Mouse (Mus musculus): ENCODE results near the gene Hoxc9. TPM values are rescaled to one million over a fixed set of nuclear protein-coding genes. Genes with fewer than 3 reads are reported as not detected.

The Hoxc9 gene
- polyA plus RNA-seq, 1 experiment from 2014 or later, result 0.49 TPM

DNA sequence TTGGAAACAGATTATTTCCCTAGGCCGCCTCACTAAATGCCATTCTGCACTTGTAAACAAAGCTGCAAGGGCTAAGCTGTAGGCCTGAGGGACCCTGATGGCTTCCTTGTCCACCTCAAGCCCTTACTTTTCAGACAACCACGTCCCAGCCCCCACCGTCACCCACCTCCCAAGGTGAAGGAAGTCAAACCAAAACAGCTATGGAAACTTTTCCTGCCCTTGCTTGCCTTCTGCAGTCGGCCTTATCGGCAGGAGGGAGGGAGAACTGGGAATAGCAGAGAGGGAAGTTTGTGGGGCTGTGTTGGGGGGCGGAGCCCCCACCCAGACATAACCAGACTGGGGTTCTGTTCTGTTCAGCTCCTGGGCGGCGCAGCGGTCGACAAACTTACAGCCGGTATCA, 16.0 kb downstream of the Hoxc9 start:
- H3K4me1 ChIP-seq (ENCODE audit: control insufficient read depth, insufficient read depth, low read length), result no peaks in the 10 kb centered on the region; the same call in 1 of the 2 replicates
- H3K27me3 ChIP-seq (replicated peaks; ENCODE audit: control insufficient read depth, insufficient read depth, low read length), result peaks cover 78% of the 10 kb centered on the region
- no peak overlapping the region for H3K27ac ChIP-seq (ENCODE audit: low read length)
- WGBS, result 7% methylated on average over 11 of the region's 11 CpGs
- no peaks in the 10 kb centered on the region for H3K9me3 ChIP-seq (ENCODE audit: control insufficient read depth, low read length)
- H3K36me3 ChIP-seq (ENCODE audit: control insufficient read depth, insufficient read depth, low read length), result no peaks in the 10 kb centered on the region
- no peak for ATAC-seq
- peak overlapping the region; percentile 12 for H3K9ac ChIP-seq (ENCODE audit: low read depth, low read length)
- H3K4me3 ChIP-seq (ENCODE audit: low read length), result peak overlapping the region; percentile 48
- peak overlapping the region; percentile 39 for H3K4me2 ChIP-seq (ENCODE audit: low read depth, low read length)

DNA sequence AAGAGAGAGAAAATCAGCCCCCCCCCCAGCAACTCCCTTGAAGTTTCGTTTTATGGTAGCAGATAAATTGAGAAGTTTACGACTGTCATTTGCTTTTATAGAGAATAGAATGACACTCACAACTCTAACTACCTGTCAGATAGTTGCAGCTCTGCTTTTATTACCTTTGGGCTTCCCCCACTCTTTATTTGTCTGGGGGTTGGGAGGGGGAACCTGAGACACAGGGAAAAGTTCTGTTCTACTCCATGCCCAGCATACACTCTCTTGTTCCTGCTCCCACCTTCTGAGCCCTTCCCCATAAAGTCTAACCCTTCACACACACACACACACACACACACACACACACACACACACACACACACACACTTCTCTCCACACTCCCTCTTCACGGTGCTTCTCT, 16.6 kb downstream of the Hoxc9 start:
- H3K9ac ChIP-seq (ENCODE audit: low read depth, low read length), result no peak overlapping the region
- H3K36me3 ChIP-seq (ENCODE audit: control insufficient read depth, insufficient read depth, low read length), result no peaks in the 10 kb centered on the region
- no peak overlapping the region for H3K27ac ChIP-seq (ENCODE audit: low read length)
- no peaks in the 10 kb centered on the region for H3K9me3 ChIP-seq (ENCODE audit: control insufficient read depth, low read length)
- H3K4me1 ChIP-seq (ENCODE audit: control insufficient read depth, insufficient read depth, low read length), result no peaks in the 10 kb centered on the region
- H3K4me2 ChIP-seq (ENCODE audit: low read depth, low read length), result no peak overlapping the region
- ATAC-seq, result no peak
- WGBS, result 15% methylated on average over 3 of the region's 3 CpGs
- peak overlapping the region; percentile 48; the same call in 1 of the 2 replicates for H3K4me3 ChIP-seq (ENCODE audit: low read length)
- H3K27me3 ChIP-seq (replicated peaks; ENCODE audit: control insufficient read depth, insufficient read depth, low read length), result peaks cover 79% of the 10 kb centered on the region

DNA sequence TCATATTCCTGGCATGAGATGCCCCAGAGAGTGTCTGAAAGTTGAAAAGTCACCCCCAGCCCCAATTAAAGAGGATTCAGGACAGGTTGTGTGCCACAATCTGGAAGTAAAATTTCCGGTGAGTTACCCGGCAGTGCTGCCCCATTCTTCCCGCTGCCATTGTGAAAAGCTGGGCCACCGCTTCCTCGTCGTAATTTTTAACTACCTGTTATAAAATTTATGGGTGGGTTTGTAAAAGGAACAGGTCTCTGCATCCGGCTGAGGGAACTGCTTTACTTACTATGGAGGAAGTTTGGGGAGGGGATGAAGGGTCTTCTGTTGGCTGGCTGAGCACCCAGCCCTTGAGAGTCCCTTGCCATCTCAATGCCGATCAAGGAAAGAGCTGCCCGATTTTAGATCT, 20.3 kb downstream of the Hoxc9 start:
- Histone ChIP-seq H3K9ac (ENCODE audit: low read depth, low read length) (no peak overlapping the region), H3K4me2 (ENCODE audit: low read depth, low read length) (peak overlapping the region; percentile 22), H3K27me3 (replicated peaks; ENCODE audit: control insufficient read depth, insufficient read depth, low read length) (peaks cover 81% of the 10 kb centered on the region), H3K27ac (ENCODE audit: low read length) (no peak overlapping the region), H3K9me3 (ENCODE audit: control insufficient read depth, low read length) (no peaks in the 10 kb centered on the region), H3K36me3 (ENCODE audit: control insufficient read depth, insufficient read depth, low read length) (no peaks in the 10 kb centered on the region), H3K4me1 (ENCODE audit: control insufficient read depth, insufficient read depth, low read length) (peaks cover 8% of the 10 kb centered on the region; the same call in 1 of the 2 replicates), H3K4me3 (ENCODE audit: low read length) (no peak overlapping the region)
- ATAC-seq, result no peak
- WGBS, result 8% methylated on average over 9 of the region's 9 CpGs

DNA sequence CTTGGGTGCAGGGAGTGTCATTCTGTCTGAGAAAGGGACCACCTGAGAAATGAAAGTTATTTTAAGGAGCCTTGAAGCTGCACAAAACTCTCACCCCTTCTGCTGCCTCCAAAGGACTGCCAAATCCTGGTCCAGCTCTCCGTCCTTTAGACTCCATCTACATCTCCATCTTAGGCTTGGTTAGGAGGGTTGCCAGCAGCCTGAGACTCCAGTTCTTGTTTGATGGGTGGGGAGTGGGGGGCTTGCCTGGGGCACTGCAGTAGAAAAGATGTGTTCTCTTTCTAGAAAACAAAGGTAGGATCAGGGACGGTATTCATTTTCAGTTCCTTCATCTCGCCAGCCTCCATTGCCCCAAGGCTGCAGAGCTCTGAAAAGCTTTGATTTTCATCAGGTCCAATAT, 21.2 kb downstream of the Hoxc9 start:
- Histone ChIP-seq H3K9me3 (ENCODE audit: control insufficient read depth, low read length) (no peaks in the 10 kb centered on the region), H3K9ac (ENCODE audit: low read depth, low read length) (peak overlapping the region; percentile 43; the same call in 1 of the 2 replicates), H3K4me3 (ENCODE audit: low read length) (peak overlapping the region; percentile 49), H3K27ac (ENCODE audit: low read length) (peak overlapping the region; percentile 78), H3K4me2 (ENCODE audit: low read depth, low read length) (peak overlapping the region; percentile 41; the same call in 1 of the 2 replicates), H3K4me1 (ENCODE audit: control insufficient read depth, insufficient read depth, low read length) (peaks cover 8% of the 10 kb centered on the region; the same call in 1 of the 2 replicates), H3K27me3 (replicated peaks; ENCODE audit: control insufficient read depth, insufficient read depth, low read length) (peaks cover 79% of the 10 kb centered on the region), H3K36me3 (ENCODE audit: control insufficient read depth, insufficient read depth, low read length) (no peaks in the 10 kb centered on the region)
- WGBS, result 7% methylated on average over 3 of the region's 3 CpGs
- no peak for ATAC-seq

DNA sequence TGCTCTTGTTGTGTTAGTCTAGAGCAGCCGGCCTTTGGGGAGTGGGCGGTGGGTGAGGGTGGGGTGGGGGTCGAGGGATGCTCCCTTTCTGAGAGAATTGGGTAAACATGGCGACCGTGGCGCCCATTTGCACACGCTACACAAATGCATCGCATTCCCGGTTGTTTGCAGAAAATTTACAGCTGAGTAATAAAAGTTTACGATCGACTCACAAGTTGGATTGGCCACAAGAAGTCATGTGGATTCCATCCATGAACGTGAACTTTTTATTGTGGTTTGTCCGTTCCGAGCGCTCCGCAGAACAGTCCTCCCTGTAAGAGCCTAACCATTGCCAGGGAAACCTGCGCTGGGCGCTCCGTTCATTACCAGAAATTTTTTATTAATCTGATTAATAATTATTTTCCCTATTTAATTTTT, 21.7 kb downstream of the Hoxc9 start, which contains the start of gene Hoxc6:
Hoxc6 (plus strand) TSS at position 319 of the 417 bp plus-strand sequence.
- Histone ChIP-seq H3K4me1 (ENCODE audit: control insufficient read depth, insufficient read depth, low read length) (peaks cover 8% of the 10 kb centered on the region; the same call in 1 of the 2 replicates), H3K4me3 (ENCODE audit: low read length) (peak within 1 kb of the TSS; percentile 49), H3K36me3 (ENCODE audit: control insufficient read depth, insufficient read depth, low read length) (no peaks in the 10 kb centered on the region), H3K9me3 (ENCODE audit: control insufficient read depth, low read length) (no peaks in the 10 kb centered on the region), H3K27me3 (replicated peaks; ENCODE audit: control insufficient read depth, insufficient read depth, low read length) (peaks cover 79% of the 10 kb centered on the region), H3K4me2 (ENCODE audit: low read depth, low read length) (peak within 1 kb of the TSS; percentile 72), H3K27ac (ENCODE audit: low read length) (peak within 1 kb of the TSS; percentile 78), H3K9ac (ENCODE audit: low read depth, low read length) (peak within 1 kb of the TSS; percentile 72)
- peak; percentile 43; the same call in 1 of the 2 replicates for ATAC-seq
- WGBS, result 2% methylated on average over 19 of the region's 19 CpGs

DNA sequence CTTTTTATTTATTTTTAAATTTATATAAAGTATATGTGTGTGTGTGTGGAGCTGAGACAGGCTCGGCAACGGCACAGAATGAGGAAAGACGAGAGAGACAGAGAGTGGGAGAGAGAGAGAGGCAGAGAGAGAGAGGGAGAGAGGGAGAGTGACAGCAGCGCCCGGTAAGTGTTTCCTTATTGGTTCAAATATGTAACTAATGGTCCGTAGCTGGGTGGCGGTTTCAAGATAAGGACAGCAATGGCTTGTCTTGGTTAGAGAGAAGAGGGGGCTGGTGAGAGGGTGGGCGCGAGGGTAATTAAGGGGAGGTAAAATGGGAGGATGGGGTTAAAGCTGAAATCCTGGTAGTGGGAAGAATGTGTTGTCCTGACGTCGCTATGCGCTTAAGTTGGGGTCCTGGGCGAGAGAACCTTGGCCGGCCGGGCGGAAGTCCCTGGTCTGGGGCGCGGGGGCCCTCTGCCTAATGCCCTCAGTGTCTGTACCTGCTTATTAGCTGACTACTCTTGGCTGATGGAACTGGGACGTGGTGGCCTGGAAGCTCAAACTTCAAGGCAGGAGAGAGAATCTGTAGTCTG, 22.5 kb downstream of the Hoxc9 start:
- 1% methylated on average over 19 of the region's 19 CpGs for WGBS

DNA sequence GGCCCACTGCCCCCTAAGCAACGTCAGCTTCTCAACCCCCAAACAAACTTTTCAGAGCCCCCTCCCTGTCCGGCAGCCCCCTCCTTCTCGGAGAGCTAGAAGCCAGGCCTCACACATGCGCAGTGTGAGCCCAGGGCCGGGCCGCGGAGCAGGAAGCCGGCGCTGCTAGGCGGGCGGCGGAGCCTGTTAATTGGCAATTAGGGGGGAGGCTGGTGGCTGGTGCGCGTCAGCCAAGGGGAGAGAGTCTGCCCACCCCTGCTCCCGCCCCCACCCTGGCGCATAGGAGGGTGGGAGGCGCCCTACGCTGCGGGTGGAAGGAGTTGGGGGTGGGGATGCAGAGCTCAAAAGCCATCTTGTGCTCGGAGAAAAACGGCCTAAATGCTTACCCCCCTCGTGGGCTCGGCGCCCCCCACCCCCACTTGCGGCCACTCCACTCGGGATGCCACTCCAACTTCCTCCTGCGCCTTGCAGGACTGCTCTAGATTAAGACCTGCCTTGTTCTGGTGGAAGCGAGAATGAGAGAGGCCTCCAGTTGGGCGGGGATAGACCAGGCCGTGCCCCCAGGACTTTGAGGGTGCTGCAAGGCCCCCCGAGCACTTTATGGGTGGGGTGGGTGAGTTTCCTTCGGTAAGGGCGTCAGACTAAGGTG, 23.1 kb downstream of the Hoxc9 start:
- peak; percentile 76 for ATAC-seq
- H3K4me1 ChIP-seq (ENCODE audit: control insufficient read depth, insufficient read depth, low read length), result peaks cover 8% of the 10 kb centered on the region; the same call in 1 of the 2 replicates
- H3K9ac ChIP-seq (ENCODE audit: low read depth, low read length), result peak overlapping the region; percentile 72
- H3K4me2 ChIP-seq (ENCODE audit: low read depth, low read length), result peak overlapping the region; percentile 72
- WGBS, result 1% methylated on average over 33 of the region's 33 CpGs
- no peaks in the 10 kb centered on the region for H3K36me3 ChIP-seq (ENCODE audit: control insufficient read depth, insufficient read depth, low read length)
- H3K27ac ChIP-seq (ENCODE audit: low read length), result peak overlapping the region; percentile 78
- peak overlapping the region; percentile 49 for H3K4me3 ChIP-seq (ENCODE audit: low read length)
- peaks cover 88% of the 10 kb centered on the region for H3K27me3 ChIP-seq (replicated peaks; ENCODE audit: control insufficient read depth, insufficient read depth, low read length)
- H3K9me3 ChIP-seq (ENCODE audit: control insufficient read depth, low read length), result no peaks in the 10 kb centered on the region

More for the DNA sequence above, 22.5 kb downstream of the Hoxc9 start:
- Histone ChIP-seq H3K4me2 (ENCODE audit: low read depth, low read length) (peak overlapping the region; percentile 72), H3K36me3 (ENCODE audit: control insufficient read depth, insufficient read depth, low read length) (no peaks in the 10 kb centered on the region), H3K4me3 (ENCODE audit: low read length) (peak overlapping the region; percentile 49), H3K27ac (ENCODE audit: low read length) (peak overlapping the region; percentile 78), H3K27me3 (replicated peaks; ENCODE audit: control insufficient read depth, insufficient read depth, low read length) (peaks cover 83% of the 10 kb centered on the region), H3K9me3 (ENCODE audit: control insufficient read depth, low read length) (no peaks in the 10 kb centered on the region), H3K4me1 (ENCODE audit: control insufficient read depth, insufficient read depth, low read length) (peaks cover 8% of the 10 kb centered on the region; the same call in 1 of the 2 replicates), H3K9ac (ENCODE audit: low read depth, low read length) (peak overlapping the region; percentile 72)
- peak; percentile 36 for ATAC-seq

DNA sequence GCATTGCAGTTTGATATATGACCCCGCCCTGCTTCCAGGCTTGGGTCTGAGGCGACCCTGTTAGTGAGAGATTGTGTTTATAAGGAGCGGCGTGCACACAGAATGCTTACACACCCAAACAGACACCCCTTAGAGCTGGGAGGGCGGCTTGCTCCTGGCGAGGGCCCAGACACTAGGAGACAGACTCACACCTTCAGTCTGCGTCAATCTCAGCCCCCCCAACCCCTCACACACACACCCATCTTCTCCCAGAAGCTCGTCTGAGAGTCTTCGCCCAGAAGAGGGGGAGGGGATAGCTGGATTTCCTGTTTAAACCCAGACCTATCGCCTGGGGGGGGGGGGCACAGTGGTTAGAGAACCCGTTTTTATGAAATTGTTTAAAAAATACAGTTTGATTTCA, 23.7 kb downstream of the Hoxc9 start:
- ATAC-seq, result peak; percentile 16
- Histone ChIP-seq H3K9me3 (ENCODE audit: control insufficient read depth, low read length) (no peaks in the 10 kb centered on the region), H3K4me2 (ENCODE audit: low read depth, low read length) (peak overlapping the region; percentile 72), H3K27me3 (replicated peaks; ENCODE audit: control insufficient read depth, insufficient read depth, low read length) (peaks cover 88% of the 10 kb centered on the region), H3K9ac (ENCODE audit: low read depth, low read length) (peak overlapping the region; percentile 72), H3K4me1 (ENCODE audit: control insufficient read depth, insufficient read depth, low read length) (peaks cover 8% of the 10 kb centered on the region; the same call in 1 of the 2 replicates), H3K27ac (ENCODE audit: low read length) (peak overlapping the region; percentile 78), H3K36me3 (ENCODE audit: control insufficient read depth, insufficient read depth, low read length) (no peaks in the 10 kb centered on the region), H3K4me3 (ENCODE audit: low read length) (peak overlapping the region; percentile 49)
- 7% methylated on average over 11 of the region's 11 CpGs for WGBS

DNA sequence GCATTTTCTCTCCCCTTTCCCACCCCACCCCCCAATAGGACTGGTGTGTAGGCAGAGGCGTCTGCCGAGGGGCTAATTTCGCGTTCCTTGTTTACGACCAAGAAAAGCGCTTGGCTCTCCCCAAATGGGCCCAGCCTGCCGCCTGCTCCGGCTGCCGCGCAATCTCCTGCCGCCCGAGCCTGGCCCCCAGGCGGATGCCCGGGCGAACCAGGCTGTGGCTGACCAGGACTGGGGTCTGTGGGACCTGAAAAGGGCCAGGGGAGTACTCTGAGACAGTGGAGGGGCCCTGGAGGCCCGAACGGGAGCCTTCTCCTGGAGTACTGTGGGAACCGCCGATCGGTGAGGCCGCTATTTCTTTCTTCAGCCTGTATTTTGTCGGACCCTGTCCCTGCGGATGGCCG, 24.3 kb downstream of the Hoxc9 start:
- ATAC-seq, result no peak
- Histone ChIP-seq H3K36me3 (ENCODE audit: control insufficient read depth, insufficient read depth, low read length) (no peaks in the 10 kb centered on the region), H3K27me3 (replicated peaks; ENCODE audit: control insufficient read depth, insufficient read depth, low read length) (peaks cover 88% of the 10 kb centered on the region), H3K27ac (ENCODE audit: low read length) (peak overlapping the region; percentile 78), H3K4me2 (ENCODE audit: low read depth, low read length) (peak overlapping the region; percentile 72), H3K4me3 (ENCODE audit: low read length) (peak overlapping the region; percentile 49), H3K4me1 (ENCODE audit: control insufficient read depth, insufficient read depth, low read length) (peaks cover 8% of the 10 kb centered on the region; the same call in 1 of the 2 replicates), H3K9ac (ENCODE audit: low read depth, low read length) (peak overlapping the region; percentile 72), H3K9me3 (ENCODE audit: control insufficient read depth, low read length) (no peaks in the 10 kb centered on the region)
- 5% methylated on average over 24 of the region's 24 CpGs for WGBS

Data from intestine, embryonic 16.5 days (tissue).